Mouse (Mus musculus) myocyte (in vitro differentiated cells): Measurements from ENCODE around the gene Pclaf. TPM values are rescaled to one million over a fixed set of nuclear protein-coding genes. Genes with fewer than 3 reads are reported as not detected.

ENCODE experiments used
- H3K27me3 ChIP-seq: one replicate; pipeline ENCODE4 v1.6.1; 2011; ENCODE audit not compliant: control insufficient read depth, insufficient read depth, insufficient read length
- H3K36me3 ChIP-seq: one replicate; pipeline ENCODE4 v1.6.1; 2011; ENCODE audit not compliant: control insufficient read depth, insufficient read depth
- H3K4me2 ChIP-seq: one replicate; pipeline ENCODE4 v1.6.1; 2011; ENCODE audit warnings: low read depth, control low read depth
- H3K4me3 ChIP-seq: one replicate; pipeline ENCODE4 v1.5.1; 2011; ENCODE audit warnings: mild to moderate bottlenecking, control low read depth, moderate library complexity
- H3K79me2 ChIP-seq: one replicate; pipeline ENCODE4 v1.6.1; 2011; ENCODE audit not compliant: control insufficient read depth, insufficient read depth
- H3ac ChIP-seq: one replicate; pipeline ENCODE4 v1.6.1; 2011; ENCODE audit not compliant: control insufficient read depth, insufficient read length
- CEBPB ChIP-seq: IDR thresholded peaks from 2 replicates; pipeline ENCODE4 v1.6.1; 2011; ENCODE audit warnings: mild to moderate bottlenecking, moderate library complexity; ENCODE audit not compliant: poor library complexity, insufficient read depth, severe bottlenecking
- E2F4 ChIP-seq: IDR thresholded peaks from one replicate; pipeline ENCODE4 v1.6.1; 2011; ENCODE audit warnings: mild to moderate bottlenecking, control low read depth, moderate library complexity; ENCODE audit not compliant: insufficient read depth
- MAX ChIP-seq: IDR thresholded peaks from one replicate; pipeline ENCODE4 v1.6.1; 2011; ENCODE audit warnings: low read depth, mild to moderate bottlenecking, control low read depth
- MYOD1 ChIP-seq, 3 experiments: IDR thresholded peaks; one replicate each; pipeline ENCODE4 v1.6.1; 2011; ENCODE audit warnings: control low read depth in 2 of 3, low read depth in 2 of 3, mild to moderate bottlenecking in 2 of 3, moderate library complexity in 1 of 3; ENCODE audit not compliant: insufficient read length in 2 of 3, control insufficient read depth in 1 of 3
- MYOG ChIP-seq, 3 experiments: IDR thresholded peaks; one replicate each; pipeline ENCODE4 v1.6.1; 2011; ENCODE audit warnings: control low read depth in 2 of 3, low read depth in 2 of 3, mild to moderate bottlenecking in 2 of 3; ENCODE audit not compliant: insufficient read length in 2 of 3, control insufficient read depth in 1 of 3, insufficient read depth in 1 of 3
- POLR2A ChIP-seq: IDR thresholded peaks from one replicate; pipeline ENCODE4 v1.6.1; 2011; ENCODE audit warnings: low read depth, mild to moderate bottlenecking, control low read depth, moderate library complexity; ENCODE audit not compliant: insufficient read length
- POLR2AphosphoS2 ChIP-seq: IDR thresholded peaks from one replicate; pipeline ENCODE4 v1.6.1; 2011; ENCODE audit warnings: low read depth, control low read depth; ENCODE audit not compliant: insufficient read length
- REST ChIP-seq: IDR thresholded peaks from one replicate; pipeline ENCODE4 v1.6.1; 2011; ENCODE audit warnings: mild to moderate bottlenecking, control low read depth, moderate library complexity; ENCODE audit not compliant: insufficient read depth, insufficient read length
- SRF ChIP-seq: IDR thresholded peaks from one replicate; pipeline ENCODE4 v1.6.1; 2011; ENCODE audit warnings: low read depth; ENCODE audit not compliant: control insufficient read depth, insufficient read length
- TCF12 ChIP-seq: IDR thresholded peaks from one replicate; pipeline ENCODE4 v1.6.1; 2011; ENCODE audit warnings: mild to moderate bottlenecking, control low read depth; ENCODE audit not compliant: poor library complexity, insufficient read depth, severe bottlenecking
- TCF3 ChIP-seq: IDR thresholded peaks from one replicate; pipeline ENCODE4 v1.6.1; 2011; ENCODE audit warnings: low read depth, control low read depth; ENCODE audit not compliant: insufficient read length
- USF1 ChIP-seq: IDR thresholded peaks from one replicate; pipeline ENCODE4 v1.6.1; 2011; ENCODE audit warnings: low read depth, mild to moderate bottlenecking, control low read depth, moderate library complexity
- polyA plus RNA-seq: library from polyadenylated mRNA; unstranded; fragments of >200 nt; fragmentation: generic; extraction: Trizol; gene quantifications from one replicate; pipeline ENCODE4 v1.2.1, GENCODE M21; 2012; ENCODE audit warnings: missing spikeins

The Pclaf gene
- polyA plus RNA-seq: 29.0 TPM

DNA sequence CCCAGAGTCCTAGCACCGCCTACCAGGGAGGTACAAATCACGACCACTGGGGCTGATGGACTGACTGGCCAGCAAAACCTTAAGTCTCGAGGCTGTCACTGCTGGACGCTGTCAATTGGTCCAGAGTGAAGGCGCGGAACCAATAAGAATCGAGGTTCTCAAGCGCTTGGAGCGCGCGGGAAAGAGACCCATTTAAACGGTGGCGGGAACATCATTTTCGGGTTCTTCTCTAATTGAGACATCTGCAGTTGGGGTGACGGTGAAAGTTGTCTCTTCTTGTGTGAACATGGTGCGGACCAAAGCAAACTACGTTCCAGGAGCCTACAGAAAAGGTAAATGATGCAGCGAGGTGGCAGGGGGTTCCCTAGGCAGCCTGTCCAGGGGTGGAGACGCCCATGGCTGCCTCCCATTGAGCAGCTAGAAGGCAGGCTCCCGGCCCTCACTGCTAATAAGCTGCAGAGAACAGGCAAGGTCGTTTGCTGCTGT, at the start of gene Pclaf:
Gene Pclaf (plus strand): TSS at position 95 of the 486 bp plus-strand sequence.
- H3ac ChIP-seq: no peak within 1 kb of the TSS
- peak; percentile 99 for TF ChIP-seq E2F4
- TF ChIP-seq MYOD1 (IDR thresholded peaks at IDR 0.05; ENCODE audit: control insufficient read depth in 1 of 3, insufficient read length in 2 of 3, low read depth in 2 of 3): no peak
- H3K79me2 ChIP-seq: peaks cover 25% of the 10 kb centered on the region
- peaks cover 8% of the 10 kb centered on the region for H3K36me3 ChIP-seq
- peak within 1 kb of the TSS; percentile 78 for H3K4me2 ChIP-seq
- H3K4me3 ChIP-seq: peak within 1 kb of the TSS; percentile 59
- no peaks in the 10 kb centered on the region for H3K27me3 ChIP-seq

DNA sequence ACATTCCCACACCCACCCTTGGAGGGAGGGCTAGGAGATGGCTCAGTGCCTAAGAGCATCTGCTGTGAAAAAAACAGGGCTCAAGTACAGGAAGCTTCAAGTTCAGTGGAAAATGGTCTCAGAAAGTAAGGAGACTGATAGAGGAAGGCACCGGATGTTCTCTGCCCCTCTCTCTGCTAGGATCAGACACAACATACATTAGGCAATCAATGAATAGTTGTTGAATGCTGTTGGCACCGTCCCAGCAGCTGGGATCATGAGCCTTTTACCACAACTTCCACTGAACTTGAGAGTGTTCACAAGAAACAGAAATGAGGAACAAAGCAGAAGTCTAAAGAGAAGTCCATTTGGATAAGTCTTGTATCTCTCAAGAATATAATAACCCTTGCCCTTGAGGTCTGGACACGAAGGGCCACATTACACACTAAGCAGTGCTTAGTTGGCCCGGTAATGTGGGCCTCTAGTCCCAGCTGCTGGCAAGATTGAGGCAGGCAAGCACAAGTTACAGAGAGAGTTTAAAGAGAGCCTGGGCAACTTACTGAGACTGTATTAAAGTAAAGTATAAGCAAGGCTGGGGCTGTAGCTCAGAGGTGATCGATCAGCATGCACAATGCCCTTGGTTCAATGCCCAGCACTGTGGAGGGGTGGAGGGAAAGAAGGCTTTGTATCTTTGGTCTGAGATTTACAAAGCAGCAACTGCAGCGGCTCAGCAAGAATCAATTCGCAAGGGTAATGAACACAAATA, 45.4 kb upstream of the Pclaf start:
- no peak for TF ChIP-seq POLR2AphosphoS2
- no peak for TF ChIP-seq TCF3
- TF ChIP-seq E2F4: no peak
- TF ChIP-seq TCF12: no peak
- TF ChIP-seq MAX: no peak
- no peak for TF ChIP-seq REST
- no peak for TF ChIP-seq MYOD1 (IDR thresholded peaks at IDR 0.05; ENCODE audit: control insufficient read depth in 1 of 3, insufficient read length in 2 of 3, low read depth in 2 of 3)
- TF ChIP-seq CEBPB: no peak
- no peak for TF ChIP-seq POLR2A
- TF ChIP-seq USF1: no peak
- no peak for TF ChIP-seq MYOG (IDR thresholded peaks at IDR 0.05; ENCODE audit: control insufficient read depth in 1 of 3, insufficient read depth in 1 of 3, insufficient read length in 2 of 3, low read depth in 2 of 3)
- no peak for TF ChIP-seq SRF
- H3ac ChIP-seq: no peak overlapping the region
- H3K4me3 ChIP-seq: no peak overlapping the region
- peaks cover 12% of the 10 kb centered on the region for H3K36me3 ChIP-seq
- no peak overlapping the region for H3K4me2 ChIP-seq
- H3K27me3 ChIP-seq: no peaks in the 10 kb centered on the region
- no peaks in the 10 kb centered on the region for H3K79me2 ChIP-seq

DNA sequence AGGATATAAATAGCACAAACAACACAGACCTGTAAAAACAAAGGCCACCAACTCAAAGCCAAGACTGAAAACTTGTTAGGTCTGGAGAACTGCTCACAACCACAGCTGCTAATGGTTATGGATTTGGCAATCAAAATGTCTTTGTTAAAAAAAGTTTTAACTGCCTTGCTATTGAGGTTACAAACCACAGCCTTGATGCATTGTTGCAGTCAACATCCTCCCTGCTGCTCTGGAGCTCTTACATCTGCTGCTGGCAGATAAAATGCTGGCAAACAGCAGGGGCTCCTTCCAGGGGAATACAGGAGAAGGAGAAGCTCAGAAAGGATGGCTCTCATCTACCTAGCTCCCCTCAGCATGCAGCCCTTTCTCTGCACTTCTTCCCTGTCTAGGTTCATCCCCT, 41.9 kb upstream of the Pclaf start:
- no peaks in the 10 kb centered on the region for H3K79me2 ChIP-seq
- H3ac ChIP-seq: no peak overlapping the region
- H3K4me3 ChIP-seq: no peak overlapping the region
- no peak overlapping the region for H3K4me2 ChIP-seq
- H3K36me3 ChIP-seq: peaks cover 32% of the 10 kb centered on the region
- TF ChIP-seq MYOD1 (IDR thresholded peaks at IDR 0.05; ENCODE audit: control insufficient read depth in 1 of 3, insufficient read length in 2 of 3, low read depth in 2 of 3) (peak in 1 of 3 experiments; percentile 11), USF1 (no peak), CEBPB (no peak)
- no peaks in the 10 kb centered on the region for H3K27me3 ChIP-seq

DNA sequence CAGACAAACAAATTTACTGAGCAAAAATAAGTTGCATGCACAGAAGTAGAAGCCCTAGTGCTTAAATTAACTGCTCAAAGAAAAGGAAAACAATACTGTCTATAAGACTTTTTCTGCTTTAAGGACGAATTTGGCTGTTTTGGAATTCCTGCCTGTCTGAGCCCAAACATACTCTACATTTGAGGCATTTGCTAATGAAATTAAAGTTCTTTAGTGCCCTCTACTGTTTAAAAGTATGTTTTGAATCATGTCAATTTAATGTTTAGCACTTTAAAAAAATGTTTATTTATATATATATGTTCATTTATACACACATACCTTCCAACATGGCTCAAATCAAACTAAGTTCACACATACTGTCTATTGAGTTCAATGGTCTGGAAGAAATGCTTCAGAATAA, 39.8 kb upstream of the Pclaf start:
- Histone ChIP-seq H3K4me3 (no peak overlapping the region), H3ac (no peak overlapping the region), H3K4me2 (no peak overlapping the region), H3K36me3 (peaks cover 37% of the 10 kb centered on the region), H3K79me2 (no peaks in the 10 kb centered on the region), H3K27me3 (no peaks in the 10 kb centered on the region)
- TF ChIP-seq MYOD1 (IDR thresholded peaks at IDR 0.05; ENCODE audit: control insufficient read depth in 1 of 3, insufficient read length in 2 of 3, low read depth in 2 of 3) (no peak), REST (no peak), CEBPB (no peak), POLR2A (no peak), POLR2AphosphoS2 (no peak), MAX (no peak), TCF12 (no peak), E2F4 (no peak), USF1 (no peak), SRF (no peak), TCF3 (no peak), MYOG (IDR thresholded peaks at IDR 0.05; ENCODE audit: control insufficient read depth in 1 of 3, insufficient read depth in 1 of 3, insufficient read length in 2 of 3, low read depth in 2 of 3) (no peak)

DNA sequence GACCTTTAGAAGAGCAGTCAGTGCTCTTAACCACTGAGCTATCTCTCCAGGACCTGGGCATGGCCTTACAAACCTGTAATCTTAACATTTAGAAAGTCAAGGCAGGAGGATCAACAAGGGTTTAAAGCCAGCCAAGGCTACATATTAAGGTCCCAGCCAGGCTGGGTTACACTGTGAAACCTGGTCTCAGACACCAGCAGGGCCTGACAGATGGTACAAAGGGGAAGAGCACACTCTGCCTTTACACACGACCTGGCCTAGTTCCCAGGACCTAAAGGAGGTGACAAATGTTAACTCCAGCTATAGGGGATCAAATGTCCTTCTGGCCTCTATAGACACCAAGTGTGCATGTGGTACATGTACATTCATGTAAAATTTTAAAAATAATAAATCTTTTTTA, 30.4 kb upstream of the Pclaf start:
- H3K79me2 ChIP-seq: no peaks in the 10 kb centered on the region
- H3ac ChIP-seq: no peak overlapping the region
- TF ChIP-seq POLR2A: no peak
- no peak for TF ChIP-seq MYOD1 (IDR thresholded peaks at IDR 0.05; ENCODE audit: control insufficient read depth in 1 of 3, insufficient read length in 2 of 3, low read depth in 2 of 3)
- no peak for TF ChIP-seq USF1
- no peak for TF ChIP-seq POLR2AphosphoS2
- no peak for TF ChIP-seq SRF
- no peak for TF ChIP-seq TCF3
- TF ChIP-seq TCF12: no peak
- TF ChIP-seq MAX: no peak
- no peak for TF ChIP-seq CEBPB
- TF ChIP-seq REST: no peak
- TF ChIP-seq MYOG (IDR thresholded peaks at IDR 0.05; ENCODE audit: control insufficient read depth in 1 of 3, insufficient read depth in 1 of 3, insufficient read length in 2 of 3, low read depth in 2 of 3): no peak
- no peak for TF ChIP-seq E2F4
- H3K4me3 ChIP-seq: no peak overlapping the region
- peaks cover 16% of the 10 kb centered on the region for H3K36me3 ChIP-seq
- H3K27me3 ChIP-seq: no peaks in the 10 kb centered on the region
- H3K4me2 ChIP-seq: no peak overlapping the region
